Mouse (Mus musculus) limb, embryonic 12.5 days (tissue): ENCODE measurements at regions not wholly inside any gene's neighbourhood (a gene's known extent, or its start where the extent isn't known, plus 50 kb on each side); places are given as distances from the start of the nearest gene placed in this dataset.

Source experiments
- ATAC-seq: fragments of 200-750 bp; cut with Nextera tagmentation; 2 replicates; pipeline ENCODE4 v1.8.0; 2017; ENCODE audit warnings: low read depth, moderate TSS enrichment; ENCODE audit not compliant: insufficient number of reproducible peaks, insufficient read depth, low FRiP score, low TSS enrichment
- H3K27ac ChIP-seq: fragments of 300-500 bp; sonication (generic); 2 replicates; pipeline ENCODE4 v1.5.1; 2016; ENCODE audit warnings: mild to moderate bottlenecking, moderate library complexity
- H3K27me3 ChIP-seq: fragments of 300-500 bp; sonication (generic); 2 replicates; pipeline ENCODE4 v1.6.1; 2016; ENCODE audit warnings: mild to moderate bottlenecking, moderate library complexity
- H3K36me3 ChIP-seq: fragments of 300-500 bp; sonication (generic); 2 replicates; pipeline ENCODE4 v1.6.1; 2016; ENCODE audit warnings: mild to moderate bottlenecking, moderate library complexity
- H3K4me1 ChIP-seq: fragments of 300-500 bp; sonication (generic); replicated peaks from 2 replicates; pipeline ENCODE4 v1.6.1; 2016
- H3K4me2 ChIP-seq: fragments of 300-500 bp; sonication (generic); 2 replicates; pipeline ENCODE4 v1.6.1; 2016; ENCODE audit warnings: mild to moderate bottlenecking, moderate library complexity
- H3K4me3 ChIP-seq: fragments of 300-500 bp; sonication (generic); replicated peaks from 2 replicates; pipeline ENCODE4 v1.5.1; 2016; ENCODE audit warnings: mild to moderate bottlenecking
- H3K9ac ChIP-seq: fragments of 300-500 bp; sonication (generic); replicated peaks from 2 replicates; pipeline ENCODE4 v1.6.1; 2016; ENCODE audit warnings: mild to moderate bottlenecking, moderate library complexity
- H3K9me3 ChIP-seq: fragments of 300-500 bp; sonication (generic); 2 replicates; pipeline ENCODE4 v1.6.1; 2016; ENCODE audit warnings: mild to moderate bottlenecking, moderate library complexity
- WGBS: fragments of 180-500 bp; shearing (Covaris S2); methylation state at CpG from one replicate; pipeline ENCODE4 v1.1.7; 2016; 5-methylcytosine and 5-hydroxymethylcytosine counted together

DNA sequence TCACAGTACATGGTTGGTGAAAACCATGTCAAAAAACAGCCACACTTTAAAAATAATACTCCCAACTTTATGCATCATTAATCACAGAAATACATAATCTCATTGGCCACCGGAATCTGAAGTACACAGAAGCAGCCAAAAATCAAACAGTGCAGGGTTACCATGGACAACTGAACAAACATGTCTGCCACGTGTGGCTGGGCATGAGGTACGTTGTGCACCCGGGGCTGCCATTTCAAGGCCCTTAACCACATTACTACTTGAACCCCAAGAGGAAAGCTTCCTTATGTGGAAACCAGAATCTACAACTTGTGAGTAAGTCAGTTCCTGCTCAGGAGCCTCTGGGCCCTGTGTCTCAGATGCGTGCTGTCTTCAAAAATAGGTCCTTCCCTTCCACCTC is 289.9 kb downstream of the Fam49a start:
- no peak overlapping the region for H3K4me2 ChIP-seq
- H3K9me3 ChIP-seq, result no peaks in the 10 kb centered on the region
- H3K4me1 ChIP-seq, result 0 out of 2 replicates have a peak, but pooled peaks cover 15% of the 10 kb centered on the region
- no peaks in the 10 kb centered on the region for H3K27me3 ChIP-seq
- H3K27ac ChIP-seq, result no peak overlapping the region
- H3K4me3 ChIP-seq, result no peak overlapping the region
- no peaks in the 10 kb centered on the region for H3K36me3 ChIP-seq
- no peak overlapping the region for H3K9ac ChIP-seq
- WGBS, result 87% methylated on average over 5 of the region's 5 CpGs
- no peak for ATAC-seq

DNA sequence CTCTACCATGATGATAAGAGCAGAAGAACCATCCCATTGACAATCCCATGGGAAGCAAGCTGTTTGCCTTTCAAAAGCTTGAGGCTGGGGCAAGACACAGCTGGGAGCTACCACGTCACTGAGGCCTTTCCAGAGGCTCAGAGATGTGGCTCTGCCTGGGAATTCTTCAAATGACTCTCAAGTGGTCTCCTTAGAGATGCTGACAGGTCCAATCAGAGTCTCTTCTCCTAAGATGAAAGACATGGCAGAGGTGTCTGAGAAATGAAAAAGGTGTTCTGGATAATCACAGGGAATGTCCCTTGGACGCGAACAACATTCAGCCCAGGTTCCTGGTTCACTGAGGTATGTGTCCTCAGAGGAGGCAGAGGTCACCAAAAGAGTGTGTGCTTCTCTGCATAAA is 287.7 kb downstream of the Fam49a start:
- WGBS, result 70% methylated on average over 3 of the region's 3 CpGs
- H3K27ac ChIP-seq, result no peak overlapping the region

DNA sequence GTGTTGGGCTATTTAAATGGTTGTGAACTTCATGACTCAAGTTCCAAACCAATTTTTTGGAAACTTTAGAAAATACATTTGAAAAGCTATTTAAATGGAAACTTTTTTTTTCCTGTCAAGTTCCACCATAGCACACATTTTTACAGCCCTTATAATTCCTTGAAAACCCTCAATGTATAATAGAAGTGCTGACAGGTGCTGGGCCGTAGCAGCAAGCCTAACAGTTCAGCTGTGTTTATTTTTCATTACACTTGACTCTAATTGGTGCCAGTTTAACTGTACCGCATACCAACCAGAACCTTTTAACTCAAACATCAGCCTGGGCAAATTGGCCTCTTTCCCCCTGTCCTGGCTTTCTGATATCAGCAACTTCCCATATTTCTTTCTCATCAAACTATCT is 286.7 kb downstream of the Fam49a start:
- no peak for ATAC-seq
- WGBS, result 28% methylated on average over 2 of the region's 2 CpGs
- no peak overlapping the region for H3K9ac ChIP-seq
- H3K27ac ChIP-seq, result no peak overlapping the region
- 0 out of 2 replicates have a peak, but pooled peaks cover 15% of the 10 kb centered on the region for H3K4me1 ChIP-seq
- H3K9me3 ChIP-seq, result no peaks in the 10 kb centered on the region
- H3K4me2 ChIP-seq, result no peak overlapping the region
- H3K4me3 ChIP-seq, result no peak overlapping the region
- no peaks in the 10 kb centered on the region for H3K36me3 ChIP-seq
- H3K27me3 ChIP-seq, result no peaks in the 10 kb centered on the region

More for the DNA sequence above, 287.7 kb downstream of the Fam49a start:
- Histone ChIP-seq H3K27me3 (no peaks in the 10 kb centered on the region), H3K4me1 (0 out of 2 replicates have a peak, but pooled peaks cover 15% of the 10 kb centered on the region), H3K36me3 (no peaks in the 10 kb centered on the region), H3K9ac (no peak overlapping the region), H3K9me3 (no peaks in the 10 kb centered on the region), H3K4me2 (no peak overlapping the region), H3K4me3 (no peak overlapping the region)
- ATAC-seq, result no peak

DNA sequence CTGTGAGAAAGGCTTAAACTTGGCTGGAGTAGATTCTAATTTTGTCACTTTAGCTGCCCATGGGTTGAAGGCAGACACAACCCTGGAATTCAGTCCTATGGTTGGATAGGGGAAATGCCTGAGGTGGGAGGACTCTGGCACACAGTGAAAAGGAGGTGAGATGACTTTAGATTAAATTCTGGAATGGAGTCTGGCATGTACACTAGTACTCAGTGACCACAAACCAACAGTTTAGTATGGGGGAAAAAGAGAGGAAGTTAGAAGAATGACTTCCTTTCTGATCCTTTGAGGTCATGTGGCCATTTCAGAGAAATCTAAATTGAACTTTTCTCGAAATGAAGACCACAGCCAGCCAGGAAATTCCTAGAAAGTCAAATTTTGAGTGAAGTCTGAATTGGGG is 285.5 kb downstream of the Fam49a start:
- Histone ChIP-seq H3K4me2 (no peak overlapping the region), H3K36me3 (no peaks in the 10 kb centered on the region), H3K9me3 (no peaks in the 10 kb centered on the region), H3K4me3 (no peak overlapping the region), H3K4me1 (0 out of 2 replicates have a peak, but pooled peaks cover 15% of the 10 kb centered on the region), H3K9ac (no peak overlapping the region), H3K27me3 (no peaks in the 10 kb centered on the region), H3K27ac (no peak overlapping the region)
- no peak for ATAC-seq
- WGBS, result 88% methylated on average over 1 of the region's 1 CpGs

DNA sequence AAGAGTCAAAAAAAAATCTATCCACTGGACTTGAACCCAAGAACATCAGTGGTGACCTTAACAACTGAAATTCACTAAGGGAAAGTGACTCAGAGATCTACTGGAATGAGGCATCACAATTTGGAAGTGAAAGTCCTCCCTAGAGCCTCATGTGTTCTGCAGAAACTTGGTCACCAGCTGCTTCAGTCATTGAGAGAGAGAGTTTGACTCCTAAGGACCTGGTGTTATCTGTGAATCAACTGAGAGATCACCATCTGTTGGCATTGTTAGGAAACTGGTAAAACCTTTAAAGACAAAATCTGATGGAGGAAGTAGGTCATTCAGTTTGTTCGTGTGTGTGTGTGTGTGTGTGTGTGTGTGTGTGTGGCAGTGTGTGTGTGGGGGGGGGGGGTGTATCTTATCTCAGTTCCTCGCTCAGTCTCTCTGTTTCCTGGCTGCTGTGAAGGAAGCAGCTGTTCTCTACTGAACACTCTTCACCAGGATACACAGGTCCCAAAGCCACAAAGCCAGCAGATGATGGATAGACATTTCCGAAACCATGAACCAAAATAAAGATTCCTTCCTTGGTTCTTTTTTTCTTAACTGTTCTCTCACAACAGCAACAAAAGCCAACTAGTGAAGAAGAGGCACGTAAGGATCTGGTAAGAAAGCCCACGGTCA is 284.6 kb downstream of the Fam49a start:
- H3K27ac ChIP-seq, result no peak overlapping the region
- 84% methylated on average over 5 of the region's 5 CpGs for WGBS
- no peaks in the 10 kb centered on the region for H3K9me3 ChIP-seq
- H3K4me1 ChIP-seq, result 0 out of 2 replicates have a peak, but pooled peaks cover 15% of the 10 kb centered on the region
- no peak overlapping the region for H3K4me3 ChIP-seq
- no peaks in the 10 kb centered on the region for H3K36me3 ChIP-seq
- ATAC-seq, result no peak
- H3K27me3 ChIP-seq, result no peaks in the 10 kb centered on the region
- H3K4me2 ChIP-seq, result no peak overlapping the region
- no peak overlapping the region for H3K9ac ChIP-seq

DNA sequence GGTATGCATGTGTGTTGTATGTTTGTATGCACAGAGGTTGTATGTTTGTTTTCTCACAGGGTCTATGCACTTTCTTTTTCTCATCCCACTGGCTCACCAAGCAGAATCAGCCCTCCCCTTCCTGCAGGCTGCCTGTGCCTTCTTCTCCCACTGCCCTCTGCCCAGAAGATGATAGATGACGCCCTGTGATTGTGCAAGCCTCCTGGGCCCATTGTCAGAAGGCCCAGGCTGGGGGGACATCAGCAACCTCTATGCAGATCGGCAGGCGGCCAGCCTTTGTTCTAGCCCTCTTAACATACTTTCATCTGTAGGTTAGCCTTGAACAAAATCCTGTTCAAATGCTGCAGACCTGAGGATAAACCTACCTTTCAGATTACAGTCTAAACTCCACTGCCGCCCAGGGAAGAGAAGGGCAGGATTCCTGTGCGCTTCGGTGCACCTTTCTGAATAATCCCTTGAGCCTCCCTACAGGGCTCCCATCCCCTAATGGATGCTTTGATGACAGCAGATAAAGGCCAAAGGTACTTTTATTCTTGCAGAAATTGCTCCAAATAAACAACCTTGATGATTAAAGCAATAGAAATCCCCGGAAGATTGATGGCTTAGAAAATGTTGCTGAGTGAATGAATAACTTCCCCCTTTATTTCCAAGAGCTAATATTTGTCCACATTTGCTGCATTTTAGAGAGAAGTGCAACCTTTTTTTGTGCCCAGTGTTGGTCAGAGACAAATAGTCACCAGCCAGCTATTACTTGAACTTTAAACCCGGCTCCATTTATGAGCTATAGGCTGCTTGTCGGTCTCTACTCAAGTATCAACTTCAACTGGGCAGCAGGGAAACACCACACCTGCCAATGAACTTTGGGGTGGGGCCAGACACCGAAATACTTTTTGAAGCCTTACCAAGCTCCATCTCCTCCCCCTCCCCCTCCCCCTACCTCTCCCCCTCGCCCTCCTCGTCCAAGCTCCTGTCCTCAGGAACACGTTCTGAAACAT is 279.4 kb downstream of the Fam49a start:
- ATAC-seq, result no peak
- 59% methylated on average over 13 of the region's 13 CpGs for WGBS
- no peak overlapping the region for H3K4me3 ChIP-seq
- H3K27me3 ChIP-seq, result no peaks in the 10 kb centered on the region
- no peaks in the 10 kb centered on the region for H3K4me1 ChIP-seq
- no peak overlapping the region for H3K4me2 ChIP-seq
- H3K9ac ChIP-seq, result no peak overlapping the region
- H3K27ac ChIP-seq, result no peak overlapping the region
- H3K9me3 ChIP-seq, result no peaks in the 10 kb centered on the region
- no peaks in the 10 kb centered on the region for H3K36me3 ChIP-seq

DNA sequence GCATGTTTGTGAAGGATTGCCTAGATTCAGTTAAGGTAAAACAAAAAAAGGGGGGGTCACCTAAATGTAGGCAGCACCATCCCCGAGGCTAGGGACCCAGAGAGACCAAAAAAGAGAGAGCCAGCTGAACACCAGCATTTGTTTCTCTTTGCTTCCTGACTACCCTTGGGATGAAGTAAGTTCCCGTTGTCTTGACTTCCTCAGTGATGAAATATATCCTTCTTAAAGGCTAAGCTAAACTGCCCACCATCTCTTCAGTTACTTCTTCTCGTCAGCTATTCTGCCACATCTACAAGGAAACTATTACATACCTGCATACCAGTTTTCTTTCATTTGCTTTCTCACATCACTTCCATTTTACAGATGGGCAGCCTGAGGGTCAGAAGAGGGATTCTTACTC is 277.4 kb downstream of the Fam49a start:
- no peaks in the 10 kb centered on the region for H3K9me3 ChIP-seq
- H3K9ac ChIP-seq, result no peak overlapping the region
- H3K27me3 ChIP-seq, result no peaks in the 10 kb centered on the region
- H3K27ac ChIP-seq, result no peak overlapping the region
- H3K4me3 ChIP-seq, result no peak overlapping the region
- no peaks in the 10 kb centered on the region for H3K36me3 ChIP-seq
- H3K4me2 ChIP-seq, result no peak overlapping the region
- no peaks in the 10 kb centered on the region for H3K4me1 ChIP-seq
- ATAC-seq, result no peak
- 77% methylated on average over 3 of the region's 3 CpGs for WGBS

DNA sequence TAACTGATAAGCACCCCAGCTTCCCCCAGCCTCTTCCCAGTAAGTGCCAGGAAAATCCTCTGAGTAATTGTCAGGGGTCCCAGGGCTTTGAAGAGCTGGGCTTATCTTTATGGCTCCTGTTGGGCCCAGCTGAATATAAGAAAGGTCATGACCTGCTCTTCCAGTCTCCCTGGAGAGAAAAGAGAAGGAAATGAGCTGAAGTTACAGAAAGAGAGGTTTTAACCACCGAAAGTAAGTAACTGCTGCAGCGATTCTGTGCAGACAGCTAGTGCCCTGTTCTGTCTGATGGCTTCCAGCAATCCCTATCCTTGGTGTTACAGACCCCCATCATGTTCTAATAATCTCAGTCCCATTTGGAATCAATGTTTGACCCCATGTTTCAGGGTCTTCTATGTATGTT is 272.8 kb downstream of the Fam49a start:
- Histone ChIP-seq H3K4me2 (no peak overlapping the region), H3K36me3 (no peaks in the 10 kb centered on the region), H3K4me3 (no peak overlapping the region), H3K4me1 (no peaks in the 10 kb centered on the region), H3K9me3 (no peaks in the 10 kb centered on the region), H3K27ac (no peak overlapping the region), H3K27me3 (no peaks in the 10 kb centered on the region), H3K9ac (no peak overlapping the region)
- ATAC-seq, result no peak
- WGBS, result 4% methylated on average over 2 of the region's 2 CpGs

DNA sequence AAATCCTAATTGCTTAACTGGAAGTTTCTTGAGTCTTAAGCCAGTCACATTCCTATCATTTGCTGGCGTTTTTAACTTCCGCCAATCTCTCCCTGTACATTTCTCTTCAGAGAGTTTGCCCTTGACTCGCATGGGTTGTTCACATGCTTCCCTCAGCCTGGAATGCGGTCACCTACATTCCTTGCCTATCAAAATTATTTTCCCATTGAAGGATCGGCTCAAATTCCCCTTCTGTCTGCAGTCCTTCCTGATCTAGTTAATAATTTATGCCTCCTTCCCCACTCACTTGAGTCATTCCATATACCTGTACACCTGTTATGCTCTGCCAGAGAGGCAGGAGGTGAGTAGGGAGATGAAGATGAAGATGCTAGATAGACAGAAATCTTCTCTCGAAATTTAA is 268.9 kb downstream of the Fam49a start:
- H3K9ac ChIP-seq, result no peak overlapping the region
- H3K9me3 ChIP-seq, result no peaks in the 10 kb centered on the region
- 78% methylated on average over 6 of the region's 6 CpGs for WGBS
- no peak overlapping the region for H3K27ac ChIP-seq
- no peaks in the 10 kb centered on the region for H3K27me3 ChIP-seq
- no peaks in the 10 kb centered on the region for H3K36me3 ChIP-seq
- H3K4me3 ChIP-seq, result no peak overlapping the region
- no peaks in the 10 kb centered on the region; the same call in 1 of the 2 replicates for H3K4me1 ChIP-seq
- no peak overlapping the region for H3K4me2 ChIP-seq
- no peak for ATAC-seq

DNA sequence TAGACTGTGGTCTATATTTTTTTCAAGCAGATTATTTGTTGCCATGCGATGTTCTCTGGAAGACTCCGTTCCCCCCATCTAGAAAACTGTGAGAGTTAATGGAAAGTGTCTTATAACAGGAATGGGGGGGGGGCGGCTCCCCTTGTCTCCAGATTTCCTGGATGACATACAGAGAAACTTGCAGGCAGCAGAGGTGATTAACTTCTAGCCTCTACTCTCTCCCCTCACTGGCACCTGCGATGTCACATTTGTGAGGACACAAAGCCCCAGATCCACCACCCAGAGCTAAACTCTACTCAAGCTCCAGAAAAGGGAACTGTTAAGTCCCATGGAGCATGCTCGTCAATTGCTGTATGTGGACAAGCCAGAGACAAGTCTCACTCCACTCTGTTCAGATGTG is 267.6 kb downstream of the Fam49a start:
- Histone ChIP-seq H3K9me3 (no peaks in the 10 kb centered on the region), H3K4me3 (no peak overlapping the region), H3K4me1 (no peaks in the 10 kb centered on the region; the same call in 1 of the 2 replicates), H3K27ac (no peak overlapping the region), H3K36me3 (no peaks in the 10 kb centered on the region), H3K4me2 (no peak overlapping the region), H3K9ac (no peak overlapping the region), H3K27me3 (no peaks in the 10 kb centered on the region)
- WGBS, result 87% methylated on average over 5 of the region's 5 CpGs
- no peak for ATAC-seq

DNA sequence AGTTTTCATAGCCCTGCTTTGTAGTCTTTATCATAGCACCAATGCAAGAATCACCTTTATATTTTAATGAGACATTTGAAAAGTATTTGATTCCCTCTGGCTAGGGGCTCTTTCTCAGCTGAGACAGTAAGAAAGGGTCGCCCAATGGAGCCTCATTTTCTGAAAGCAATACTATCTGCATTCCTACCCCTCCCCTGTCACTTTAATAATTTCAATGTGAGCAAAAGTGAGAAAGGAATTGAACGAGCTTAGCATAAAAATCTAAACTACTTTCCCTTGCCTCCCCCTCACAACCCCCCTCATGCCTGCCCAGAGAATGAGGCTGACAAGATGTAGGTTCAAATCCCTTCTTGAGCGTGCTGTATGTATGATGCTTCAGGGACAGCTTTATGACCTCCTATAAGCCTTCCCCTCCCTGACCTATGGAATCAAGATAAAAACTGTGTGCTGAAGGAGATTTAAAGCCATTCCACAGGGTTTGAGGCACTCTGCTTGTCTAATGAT is 266.6 kb downstream of the Fam49a start:
- H3K9ac ChIP-seq, result no peak overlapping the region
- WGBS, result 44% methylated on average over 3 of the region's 3 CpGs
- no peaks in the 10 kb centered on the region for H3K9me3 ChIP-seq
- H3K4me2 ChIP-seq, result no peak overlapping the region
- no peak overlapping the region for H3K4me3 ChIP-seq
- H3K36me3 ChIP-seq, result no peaks in the 10 kb centered on the region
- H3K27ac ChIP-seq, result no peak overlapping the region
- H3K27me3 ChIP-seq, result no peaks in the 10 kb centered on the region
- no peaks in the 10 kb centered on the region; the same call in 1 of the 2 replicates for H3K4me1 ChIP-seq
- no peak for ATAC-seq
